Mouse (Mus musculus) lung, postnatal 0 days (tissue): ENCODE results near the gene Gm45618.

Source experiments
- CTCF ChIP-seq: IDR thresholded peaks from 2 replicates; pipeline ENCODE4 v1.5.1; 2016; ENCODE audit warnings: antibody characterized with exemption, mild to moderate bottlenecking
- EP300 ChIP-seq: IDR thresholded peaks from 2 replicates; pipeline ENCODE4 v1.6.1; 2016; ENCODE audit warnings: antibody characterized with exemption, mild to moderate bottlenecking, control low read depth

- TF ChIP-seq CTCF (no peak; the same call in 1 of the 2 replicates), EP300 (no peak)
Observed at GRCm38 (mm10) chr7:142084395-142084794, 36.1 kb downstream of the Gm45618 start.
